Mouse (Mus musculus): ENCODE data around the gene Cnp.
A peak's percentile ranks its signal among the peaks of the same experiment; 100 is the strongest.
"Not testable (repeated sequence)": the region's sequence is repeated elsewhere in the genome, so short reads cannot be mapped to it uniquely, and the experiment has no call there.

Cnp gene

DNA sequence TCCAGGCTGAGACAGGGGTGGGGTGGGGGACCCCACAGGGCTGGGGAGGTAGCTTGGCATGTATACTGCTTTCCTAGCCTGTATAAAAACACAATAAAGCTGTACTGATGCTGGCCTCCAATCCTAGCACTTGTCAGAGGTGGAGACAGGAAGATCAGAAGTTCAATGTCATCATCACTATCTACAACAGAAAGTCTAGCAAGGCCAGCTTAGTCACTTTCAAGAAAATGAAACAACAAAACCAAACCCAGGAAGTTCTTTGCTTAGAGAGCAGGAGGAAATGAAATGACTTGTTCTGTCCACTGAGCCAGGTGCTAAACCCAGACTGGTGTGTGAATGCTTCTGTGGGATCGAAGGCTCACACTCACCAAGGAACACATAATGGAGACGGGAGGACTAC, 13.8 kb downstream of the Cnp start:
- no peak for DNase-seq (ENCODE audit: low spot score)

DNA sequence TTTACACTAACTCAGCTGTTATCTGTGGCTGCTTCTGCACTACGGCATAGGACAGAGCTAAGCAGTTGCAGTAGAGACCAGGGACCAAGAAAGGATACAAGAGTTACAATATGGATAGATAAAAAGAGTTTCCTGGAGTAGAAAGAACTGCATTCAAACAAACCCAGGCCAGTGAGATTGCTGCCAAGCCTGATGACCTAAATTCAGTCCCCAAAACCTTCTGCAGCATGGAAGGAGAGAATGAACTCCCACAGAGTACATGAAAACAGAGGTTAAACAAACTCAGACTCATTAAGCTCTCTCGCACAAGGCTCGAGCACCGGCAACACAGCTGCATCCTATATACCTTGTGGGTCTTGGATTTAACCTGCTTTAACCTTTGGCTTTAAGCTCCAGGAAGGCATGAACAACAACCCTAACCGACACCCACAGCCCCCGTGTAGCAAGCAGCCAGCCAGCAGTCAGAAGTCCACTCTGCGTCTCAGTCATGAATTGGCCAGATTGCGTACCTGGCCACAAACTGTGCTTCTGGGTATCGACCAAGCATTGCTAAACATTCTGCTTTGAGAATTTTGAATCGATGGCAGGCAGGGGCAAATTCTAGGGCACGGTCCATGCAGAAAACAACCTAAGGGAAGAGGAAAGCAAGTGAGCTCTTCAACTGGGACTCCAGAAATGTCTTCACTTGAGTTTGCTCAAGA, 17.8 kb downstream of the Cnp start:
- DNase-seq (ENCODE audit: low spot score) = no peak

- DNase-seq (ENCODE audit: low spot score) = no peak
Measured at GRCm38 (mm10) chr11:100594608-100595007, 19.9 kb downstream of the Cnp start.

GRCm38 (mm10) chr11:100595533-100595932, 20.8 kb downstream of the Cnp start:
- DNase-seq (ENCODE audit: low spot score) = no peak

DNA sequence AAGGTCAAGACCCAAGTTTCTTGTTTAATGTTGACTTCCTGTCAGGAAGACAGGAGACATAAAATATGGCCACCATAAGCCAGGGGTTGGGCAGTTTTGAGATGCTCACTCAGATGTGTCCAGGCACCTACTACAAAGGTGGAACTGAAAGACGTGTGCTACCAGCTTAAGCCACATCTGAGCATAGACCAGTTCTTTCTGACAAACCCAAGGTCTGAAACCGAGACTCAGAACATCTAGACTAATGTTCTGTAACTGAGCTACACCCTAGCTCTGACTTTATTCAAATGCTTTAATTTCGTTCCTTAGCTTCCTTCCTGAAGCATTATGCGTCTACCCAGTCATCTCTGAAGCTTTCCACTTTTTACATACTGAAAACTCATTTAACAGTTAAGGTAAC, 23.4 kb downstream of the Cnp start:
- no peak for DNase-seq (ENCODE audit: low spot score)

GRCm38 (mm10) chr11:100601372-100601771, 26.7 kb downstream of the Cnp start:
- no peak for DNase-seq (ENCODE audit: low spot score)

GRCm38 (mm10) chr11:100603155-100603554, 28.5 kb downstream of the Cnp start:
- DNase-seq (ENCODE audit: low spot score) = no peak

DNA sequence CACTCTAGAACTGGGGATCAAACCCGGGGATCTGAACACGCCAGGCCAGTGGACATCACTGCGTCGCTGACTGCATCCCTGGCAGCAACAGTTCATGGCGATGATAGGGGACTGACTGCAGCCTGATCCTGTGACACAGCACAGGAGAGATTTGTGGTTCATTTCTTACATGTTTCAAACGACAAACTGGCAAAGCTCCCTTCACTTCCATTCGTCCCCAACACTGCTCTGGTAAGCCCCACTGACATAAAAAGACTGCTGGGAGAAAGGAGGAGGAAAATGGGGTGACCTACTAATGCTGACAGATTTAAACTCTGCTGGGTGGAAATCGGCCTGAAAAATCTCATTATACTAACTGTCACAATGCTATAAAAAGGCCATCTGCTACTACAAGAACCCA, 29.1 kb downstream of the Cnp start:
- DNase-seq (ENCODE audit: low spot score) = no peak

DNA sequence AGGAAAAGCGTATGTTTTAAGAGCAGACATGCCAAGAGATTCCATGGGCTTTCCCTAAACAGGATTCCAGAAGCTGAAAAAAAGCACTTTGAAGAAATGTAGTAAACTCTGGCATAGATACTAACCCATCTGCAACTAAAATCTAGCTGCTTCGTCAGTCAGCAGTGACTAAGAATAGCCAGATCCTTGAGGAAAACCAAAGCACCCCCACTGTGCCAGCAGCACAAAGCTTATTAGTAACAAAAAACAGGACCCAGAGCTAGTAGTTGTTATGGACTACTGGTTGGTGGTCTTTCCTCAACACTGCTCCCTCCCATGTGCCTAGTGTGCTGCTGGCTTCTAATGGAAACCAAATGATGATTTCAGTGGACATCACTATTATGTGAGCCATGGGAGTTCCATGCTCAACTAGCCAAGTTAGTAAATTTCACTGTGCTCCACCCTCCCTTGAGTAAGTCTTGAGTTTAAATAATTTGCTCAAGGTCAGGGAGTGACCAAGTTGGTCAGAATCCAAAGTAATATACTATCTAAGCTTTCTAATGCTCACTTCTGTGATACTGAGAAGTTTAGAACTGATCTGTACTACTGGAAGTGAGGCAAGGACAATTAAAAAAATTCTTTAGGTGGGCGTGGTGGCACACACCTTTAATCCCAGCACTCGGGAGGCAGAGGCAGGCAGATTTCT, 29.8 kb downstream of the Cnp start:
- no peak for DNase-seq (ENCODE audit: low spot score)

DNA sequence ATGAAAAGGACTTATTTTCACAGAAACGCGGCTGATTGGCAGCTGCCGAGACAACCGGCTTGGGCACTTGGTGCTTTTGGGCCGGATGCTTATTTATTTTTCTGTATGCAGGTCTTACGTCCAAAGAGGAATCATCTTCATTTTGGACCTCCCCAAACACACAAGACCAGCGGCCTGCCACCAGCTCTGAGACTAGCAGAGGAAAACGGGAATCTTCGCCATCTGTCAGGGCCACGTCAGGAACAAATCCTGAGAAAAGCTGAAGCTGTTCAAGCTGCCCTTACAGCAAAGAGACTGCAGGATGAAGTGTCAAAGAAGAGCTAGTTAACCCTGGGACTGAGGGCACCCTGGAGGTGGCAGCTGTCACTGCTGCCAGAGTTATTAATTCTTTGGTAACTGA, 30.7 kb downstream of the Cnp start:
- DNase-seq (ENCODE audit: low spot score) = no peak

DNA sequence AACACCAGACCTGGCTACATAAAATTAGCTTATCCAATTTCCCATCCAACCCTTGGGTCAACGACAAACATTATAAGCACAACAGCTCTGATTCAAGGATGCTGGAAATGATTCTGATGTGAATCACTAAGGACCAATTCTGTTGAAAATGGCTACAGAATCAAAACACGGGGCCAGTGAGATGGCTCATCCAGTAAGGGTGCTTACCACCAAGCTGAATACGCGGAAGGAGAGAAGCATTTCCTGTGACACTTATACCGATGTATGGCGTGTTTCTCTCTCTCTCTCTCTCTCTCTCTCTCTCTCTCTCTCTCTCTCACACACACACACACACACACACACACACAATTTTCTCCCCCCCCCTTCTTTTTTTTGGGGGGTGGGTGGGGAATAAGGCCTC, 32.4 kb downstream of the Cnp start:
- no peak for DNase-seq (ENCODE audit: low spot score)

DNA sequence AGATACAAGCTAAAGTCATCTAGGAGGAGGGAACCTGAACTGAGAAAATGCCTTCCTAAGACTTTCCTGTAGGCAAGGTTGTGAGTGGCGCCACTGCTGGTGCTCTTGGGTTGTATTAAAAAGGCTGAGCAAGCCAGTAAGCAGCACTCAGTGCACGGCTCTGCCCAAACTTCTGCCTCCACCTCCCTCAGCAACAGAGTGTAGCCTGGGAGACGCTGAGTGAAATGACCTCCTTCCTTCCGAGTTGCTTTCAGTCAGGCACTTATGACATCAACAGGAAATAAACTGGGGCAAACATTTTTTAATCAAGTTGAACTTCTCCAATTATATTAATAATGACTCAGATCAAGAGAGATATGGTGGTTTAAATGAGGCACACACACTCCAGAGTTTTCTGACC, 34.1 kb downstream of the Cnp start:
- DNase-seq (ENCODE audit: low spot score) = no peak

- DNase-seq (ENCODE audit: low spot score) = no peak
Measured at GRCm38 (mm10) chr11:100609355-100609996, 34.8 kb downstream of the Cnp start.

DNA sequence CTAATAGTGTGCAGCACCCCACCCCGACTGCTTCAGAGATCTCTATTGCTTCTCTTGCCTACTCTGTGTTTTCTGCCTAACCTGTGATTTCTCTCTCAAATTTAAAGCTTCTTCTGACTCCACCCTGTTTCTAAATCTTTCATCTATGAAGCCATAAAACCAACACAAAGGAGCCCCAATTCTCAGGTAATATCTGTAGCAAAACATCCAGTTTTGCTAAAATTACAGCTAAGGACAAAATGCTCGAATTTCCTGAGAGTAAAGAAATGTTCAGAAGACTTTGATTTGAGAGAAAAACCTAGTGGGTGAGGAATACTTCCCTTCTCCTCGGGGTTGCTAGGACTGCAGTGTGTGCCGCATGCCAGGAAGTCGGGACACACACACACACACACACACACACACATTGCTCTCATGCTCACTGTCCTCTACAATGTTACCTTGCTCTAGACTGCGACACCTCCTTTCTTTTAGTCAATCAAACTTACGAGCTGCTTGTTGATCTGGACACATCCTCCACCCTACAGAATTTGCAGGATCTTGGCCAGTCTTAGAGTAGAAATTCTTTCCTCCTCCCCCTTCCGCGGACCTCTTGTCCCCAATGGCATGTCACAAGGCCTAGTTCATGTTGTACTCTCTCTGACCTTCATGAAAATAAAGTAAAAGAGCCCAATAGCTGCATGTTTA, 35.4 kb downstream of the Cnp start:
- no peak for DNase-seq (ENCODE audit: low spot score)

DNA sequence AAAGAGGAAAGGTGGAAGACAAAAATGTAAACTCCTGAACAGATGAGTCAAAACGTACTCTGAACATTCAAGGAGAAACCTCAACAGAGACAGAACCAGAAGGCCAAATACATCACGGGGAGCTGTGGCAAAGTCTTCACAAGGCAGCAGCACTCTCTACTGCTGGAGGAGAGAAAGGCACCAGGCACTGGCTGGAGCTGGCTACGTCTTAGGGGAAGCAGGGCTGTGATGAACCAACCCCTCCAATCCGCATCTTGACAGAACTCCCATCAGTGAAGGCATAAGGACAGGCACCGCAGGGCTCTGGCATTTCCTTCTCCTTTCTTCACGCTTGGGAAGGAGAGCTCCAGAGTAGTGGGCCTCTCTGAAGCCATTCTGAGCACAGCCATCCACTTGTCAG, 36.9 kb downstream of the Cnp start:
- DNase-seq (ENCODE audit: low spot score) = no peak

- no peak for DNase-seq (ENCODE audit: low spot score)
Measured at GRCm38 (mm10) chr11:100613241-100613640, 38.5 kb downstream of the Cnp start.

DNA sequence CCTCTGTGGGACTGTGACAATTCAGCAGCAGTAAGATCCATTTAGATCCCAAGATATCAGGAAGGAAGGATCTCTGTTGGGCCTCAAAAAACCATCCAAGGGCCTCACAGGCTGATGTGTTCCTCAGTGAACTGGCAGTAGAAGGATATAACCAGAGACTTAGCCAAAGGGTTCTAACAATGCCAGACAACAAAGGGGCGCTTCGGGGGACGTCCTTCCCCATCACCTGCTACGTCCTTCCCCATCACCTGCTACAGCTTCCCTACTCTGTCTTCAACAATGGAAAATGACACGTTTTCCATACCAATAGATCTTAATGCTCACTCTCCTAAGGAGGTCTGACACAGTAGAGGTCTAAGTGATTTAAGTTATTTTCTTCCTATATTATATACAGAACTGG, 41.6 kb downstream of the Cnp start:
- DNase-seq (ENCODE audit: low spot score) = no peak

GRCm38 (mm10) chr11:100616836-100617235, 42.1 kb downstream of the Cnp start:
- DNase-seq (ENCODE audit: low spot score) = not testable (repeated sequence)

GRCm38 (mm10) chr11:100617480-100617879, 42.8 kb downstream of the Cnp start:
- no peak for DNase-seq (ENCODE audit: low spot score)

- peak; percentile 50 for DNase-seq (ENCODE audit: low spot score)
Measured at GRCm38 (mm10) chr11:100618761-100619484, 44.2 kb downstream of the Cnp start, which contains the start of gene Nkiras2. Gene Nkiras2 (plus strand): TSS chr11:100619244.

GRCm38 (mm10) chr11:100619485-100619975, 44.8 kb downstream of the Cnp start:
- peak; percentile 91 for DNase-seq (ENCODE audit: low spot score)

DNA sequence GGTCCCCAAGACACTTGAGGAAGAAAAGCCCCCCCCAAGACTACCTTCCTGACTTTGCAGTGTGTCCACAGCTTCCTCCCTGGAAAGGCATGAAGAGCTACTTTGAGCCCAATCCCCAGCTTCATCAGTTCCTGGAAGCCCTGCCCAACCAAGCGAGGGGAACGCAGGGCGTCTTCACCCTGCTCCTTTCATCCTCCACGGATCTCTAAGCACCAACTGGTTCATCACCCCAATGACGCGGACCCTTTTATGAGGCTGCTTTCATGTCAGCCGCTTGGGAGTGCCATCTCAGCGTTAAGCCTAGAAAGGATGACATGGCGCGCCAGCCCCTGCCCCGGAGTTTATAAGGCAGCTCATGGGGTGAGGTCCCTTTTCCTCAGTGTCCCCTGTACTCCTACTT, 45.3 kb downstream of the Cnp start, which contains the start of gene Dnajc7:
Gene Dnajc7, minus strand, starts transcription at position 187 of the 400 bp plus-strand sequence.
- no peak for DNase-seq (ENCODE audit: low spot score)

Data from spleen, adult 12 weeks (tissue).